Comparison of ENCODE assay signal across 24 mouse cellular contexts in genomic region chr7:24525686-24526420, GRCm38 (mm10). TPM values are rescaled to one million over a fixed set of nuclear protein-coding genes. Genes with fewer than 3 reads are reported as not detected.
A peak's percentile ranks its signal among the peaks of the same experiment; 100 is the strongest.
DNase-seq lines count a peak whose midpoint lies in the region; ATAC-seq and TF ChIP-seq lines count a peak whose summit lies in the region.
"Had no signal": no experiment of that assay in that cellular context is flagged by ENCODE, and none has a peak within 500 bp of the region (broad histone marks: within the 10 kb centered on the region; RNA-seq: fewer than 3 reads in every experiment).

No protein-coding gene starts in this region.

- no peaks in the 10 kb centered on the region for H3K9me3 ChIP-seq in forebrain, embryonic 15.5 days
- no peaks in the 10 kb centered on the region for H3K9me3 ChIP-seq in forebrain, embryonic 11.5 days (ENCODE audit: control insufficient read depth, low read length)
- H3K9me3 ChIP-seq in hindbrain, embryonic 14.5 days (ENCODE audit: control insufficient read depth, low read length): no peaks in the 10 kb centered on the region
- H3K9me3 ChIP-seq: midbrain, embryonic 12.5 days had no signal

- DNase-seq in forebrain, embryonic 11.5 days (ENCODE audit: low spot score): no peak
- peak; percentile 77 for DNase-seq in MN1 (ENCODE audit: low spot score)
- peak; percentile 28 for DNase-seq in brain, embryonic 14.5 days (ENCODE audit: low read depth)
- DNase-seq in cerebellum, postnatal 25 days: peak; percentile 82 to 88
- DNase-seq in embryo, embryonic 10.5 days (ENCODE audit: low spot score): no peak
- DNase-seq in hindbrain, embryonic 14.5 days (ENCODE audit: low spot score): no peak
- DNase-seq: forebrain, postnatal 0 days; heart, adult 11 months; heart, postnatal 4 days; kidney, adult 11 months; lung, adult 2 months; right cerebral cortex, postnatal 25 days; thymus, postnatal 25 days had no signal

- H3K27me3 ChIP-seq in forebrain, embryonic 15.5 days: no peaks in the 10 kb centered on the region
- H3K27me3 ChIP-seq in forebrain, embryonic 11.5 days (ENCODE audit: control insufficient read depth, insufficient read depth, low read length): no peaks in the 10 kb centered on the region
- H3K27me3 ChIP-seq in hindbrain, embryonic 14.5 days (ENCODE audit: control insufficient read depth, insufficient read depth, low read length): no peaks in the 10 kb centered on the region
- H3K27me3 ChIP-seq: midbrain, embryonic 12.5 days had no signal

- H3K36me3 ChIP-seq in forebrain, embryonic 15.5 days: no peaks in the 10 kb centered on the region
- no peaks in the 10 kb centered on the region for H3K36me3 ChIP-seq in forebrain, embryonic 11.5 days (ENCODE audit: control insufficient read depth, insufficient read depth, low read length)
- H3K36me3 ChIP-seq in hindbrain, embryonic 14.5 days (replicated peaks; ENCODE audit: control insufficient read depth, insufficient read depth): no peaks in the 10 kb centered on the region

- no peak for TF ChIP-seq CTCF in brain, embryonic 14.5 days (IDR thresholded peaks at IDR 0.05; ENCODE audit: borderline replicate concordance, extremely low read depth, insufficient read depth, insufficient read length)

- H3K27ac ChIP-seq in forebrain, embryonic 15.5 days (replicated peaks): peak overlapping the region; percentile 62
- no peak overlapping the region for H3K27ac ChIP-seq in forebrain, embryonic 11.5 days (ENCODE audit: low read depth, low read length)
- H3K27ac ChIP-seq in hindbrain, embryonic 14.5 days: no peak overlapping the region
- H3K27ac ChIP-seq: kidney, postnatal 0 days; midbrain, embryonic 12.5 days had no signal

- no peak overlapping the region for H3K4me3 ChIP-seq in forebrain, embryonic 15.5 days
- no peak overlapping the region for H3K4me3 ChIP-seq in forebrain, embryonic 11.5 days (ENCODE audit: low read depth, low read length)
- no peak overlapping the region for H3K4me3 ChIP-seq in hindbrain, embryonic 14.5 days (replicated peaks; ENCODE audit: low read length)
- H3K4me3 ChIP-seq: midbrain, embryonic 12.5 days; myocyte had no signal

- no peak overlapping the region for H3K4me2 ChIP-seq in forebrain, embryonic 15.5 days (replicated peaks)
- H3K4me2 ChIP-seq in forebrain, embryonic 11.5 days (ENCODE audit: low read depth, low read length, severe bottlenecking): no peak overlapping the region
- H3K4me2 ChIP-seq in hindbrain, embryonic 14.5 days (replicated peaks): no peak overlapping the region
- H3K4me2 ChIP-seq: midbrain, embryonic 12.5 days had no signal

- TF ChIP-seq POLR2A in brain, embryonic 14.5 days (IDR thresholded peaks at IDR 0.05; ENCODE audit: borderline replicate concordance, extremely low read depth, insufficient read depth, insufficient read length, poor library complexity, severe bottlenecking): no peak

- no peak for ATAC-seq in forebrain, embryonic 15.5 days (replicated peaks)
- no peak for ATAC-seq in forebrain, embryonic 11.5 days (replicated peaks; ENCODE audit: low FRiP score)
- ATAC-seq in monocyte, adult 5-6 weeks (replicated peaks; ENCODE audit: insufficient number of reproducible peaks, low FRiP score, low TSS enrichment, poor library complexity, severe bottlenecking): no peak
- no peak for ATAC-seq in hindbrain, embryonic 14.5 days (ENCODE audit: low FRiP score)
- ATAC-seq: forebrain, postnatal 0 days; hindbrain, postnatal 0 days had no signal

- H3K9ac ChIP-seq in forebrain, embryonic 15.5 days (replicated peaks): no peak overlapping the region
- no peak overlapping the region for H3K9ac ChIP-seq in forebrain, embryonic 11.5 days (ENCODE audit: low read length)
- no peak overlapping the region for H3K9ac ChIP-seq in hindbrain, embryonic 14.5 days
- H3K9ac ChIP-seq: forebrain, postnatal 0 days; midbrain, embryonic 12.5 days had no signal

- 82% methylated on average over 12 of the region's 12 CpGs for WGBS in forebrain, embryonic 15.5 days
- WGBS in forebrain, embryonic 11.5 days: 90% methylated on average over 12 of the region's 12 CpGs
- WGBS in hindbrain, embryonic 14.5 days: 90% methylated on average over 12 of the region's 12 CpGs

- peaks cover 18% of the 10 kb centered on the region for H3K4me1 ChIP-seq in forebrain, embryonic 15.5 days
- H3K4me1 ChIP-seq in forebrain, embryonic 11.5 days (replicated peaks; ENCODE audit: control insufficient read depth, insufficient read depth, low read length): peaks cover 3% of the 10 kb centered on the region; the same call in 1 of the 2 replicates
- peaks cover 6% of the 10 kb centered on the region for H3K4me1 ChIP-seq in hindbrain, embryonic 14.5 days (replicated peaks; ENCODE audit: control insufficient read depth, insufficient read depth, low read length)

RNA-seq across cellular contexts. Expression of gene Irgq, which starts 4.6 kb away (rescaled TPM):
- 29.3 and 29.5 TPM in 2 replicates for polyA plus RNA-seq in forebrain, embryonic 15.5 days (2015; fragmentation: Nextera tagmentation; extraction: Ambion mirVana)
- 16.1 and 16.4 TPM in 2 replicates for polyA plus RNA-seq in forebrain, embryonic 11.5 days (2014; fragmentation: Nextera tagmentation; extraction: Ambion mirVana)
- 55.4 and 66.4 TPM in 2 replicates for polyA plus RNA-seq in brain, embryonic 14.5 days (2012; rRNA removed)
- total RNA-seq in monocyte, adult 5-6 weeks (2017): 2.5 to 6.9 TPM (median 2.9 TPM) in 3 replicates
- 28.0 and 33.5 TPM in 2 replicates for polyA plus RNA-seq in hindbrain, embryonic 14.5 days (2014; fragmentation: Nextera tagmentation; extraction: Ambion mirVana)

RNA-seq across cellular contexts. Expression of gene AC161166.1, which starts 13.6 kb away (rescaled TPM):
- polyA plus RNA-seq in forebrain, embryonic 15.5 days (2015; fragmentation: Nextera tagmentation; extraction: Ambion mirVana): 1.5 and 1.7 TPM in 2 replicates
- 0.96 and 1.3 TPM in 2 replicates for polyA plus RNA-seq in forebrain, embryonic 11.5 days (2014; fragmentation: Nextera tagmentation; extraction: Ambion mirVana)
- polyA plus RNA-seq in brain, embryonic 14.5 days (2012; rRNA removed): not detected in 2 replicates
- total RNA-seq in monocyte, adult 5-6 weeks (2017): 1.1 TPM in 1 of 3 replicates, not detected in the others
- polyA plus RNA-seq in hindbrain, embryonic 14.5 days (2014; fragmentation: Nextera tagmentation; extraction: Ambion mirVana): 0.65 and 0.98 TPM in 2 replicates
- total RNA-seq: adrenal gland, postnatal 4 days; forebrain, postnatal 0 days; gastrocnemius, adult 8-10 months; heart, postnatal 4 days; hindbrain, postnatal 0 days; layer of hippocampus, adult 18-20 months; liver, adult 2 months had no signal
- polyA plus RNA-seq: liver, adult 2 months; lung, adult 2 months had no signal

RNA-seq across cellular contexts. Expression of gene Zfp428, which starts 19.0 kb away (rescaled TPM):
- polyA plus RNA-seq in forebrain, embryonic 15.5 days (2015; fragmentation: Nextera tagmentation; extraction: Ambion mirVana): 296 and 306 TPM in 2 replicates
- polyA plus RNA-seq in forebrain, embryonic 11.5 days (2014; fragmentation: Nextera tagmentation; extraction: Ambion mirVana): 109 and 114 TPM in 2 replicates
- polyA plus RNA-seq in brain, embryonic 14.5 days (2012; rRNA removed): 269 and 420 TPM in 2 replicates
- total RNA-seq in monocyte, adult 5-6 weeks (2017): 0.95 TPM in 1 of 3 replicates, not detected in the others
- 181 and 201 TPM in 2 replicates for polyA plus RNA-seq in hindbrain, embryonic 14.5 days (2014; fragmentation: Nextera tagmentation; extraction: Ambion mirVana)

RNA-seq across cellular contexts. Expression of gene Pinlyp, which starts 20.1 kb away (rescaled TPM):
- polyA plus RNA-seq in forebrain, embryonic 15.5 days (2015; fragmentation: Nextera tagmentation; extraction: Ambion mirVana): 0.52 TPM in 1 of 2 replicates, not detected in the other
- not detected in 2 replicates for polyA plus RNA-seq in forebrain, embryonic 11.5 days (2014; fragmentation: Nextera tagmentation; extraction: Ambion mirVana)
- polyA plus RNA-seq in brain, embryonic 14.5 days (2012; rRNA removed): 0.21 and 0.34 TPM in 2 replicates
- total RNA-seq in monocyte, adult 5-6 weeks (2017): not detected in 3 replicates
- polyA plus RNA-seq in hindbrain, embryonic 14.5 days (2014; fragmentation: Nextera tagmentation; extraction: Ambion mirVana): not detected in 2 replicates
- total RNA-seq: adrenal gland, postnatal 4 days; gastrocnemius, adult 8-10 months; heart, postnatal 4 days; hindbrain, postnatal 0 days; layer of hippocampus, adult 18-20 months; liver, adult 2 months had no signal
- polyA plus RNA-seq: forebrain, postnatal 0 days; heart, embryonic 14.5 days; hindbrain, postnatal 0 days; liver, adult 2 months; midbrain, embryonic 12.5 days had no signal

RNA-seq across cellular contexts. Expression of gene Xrcc1, which starts 20.2 kb away (rescaled TPM):
- 69.8 and 79.5 TPM in 2 replicates for polyA plus RNA-seq in forebrain, embryonic 15.5 days (2015; fragmentation: Nextera tagmentation; extraction: Ambion mirVana)
- polyA plus RNA-seq in forebrain, embryonic 11.5 days (2014; fragmentation: Nextera tagmentation; extraction: Ambion mirVana): 140 and 150 TPM in 2 replicates
- 71.6 and 84.1 TPM in 2 replicates for polyA plus RNA-seq in brain, embryonic 14.5 days (2012; rRNA removed)
- total RNA-seq in monocyte, adult 5-6 weeks (2017): 18.0 to 42.4 TPM (median 29.6 TPM) in 3 replicates
- 47.4 and 52.3 TPM in 2 replicates for polyA plus RNA-seq in hindbrain, embryonic 14.5 days (2014; fragmentation: Nextera tagmentation; extraction: Ambion mirVana)

Comparison
In these comparisons a context has a peak if more than half of its experiments do, and no peak if none do; other contexts are left out.
1. DNase-seq: peak in MN1 (single experiment), brain, embryonic 14.5 days (single experiment) and cerebellum, postnatal 25 days (2 of 2); none in forebrain, embryonic 11.5 days (single experiment), embryo, embryonic 10.5 days (single experiment) and hindbrain, embryonic 14.5 days (single experiment).